Mouse (Mus musculus) cerebellum, postnatal 25 days (tissue): Measurements from ENCODE around the gene Stab2.

ENCODE experiments used
- DNase-seq, 2 experiments: peaks; one replicate each; pipeline ENCODE4 v3.0.0; 2021; ENCODE audit warnings: mixed read lengths in 2 of 2

The Stab2 gene

GRCm38 (mm10) chr10:87007385-87008214, at the start of gene Stab2:
Gene Stab2 (minus strand): TSS chr10:87008025.
- DNase-seq: peak; percentile 27 to 39

- no peak for DNase-seq
Measured at GRCm38 (mm10) chr10:87051714-87052113, 43.9 kb upstream of the Stab2 start.

- no peak for DNase-seq
Measured at GRCm38 (mm10) chr10:87049179-87049578, 41.4 kb upstream of the Stab2 start.

- DNase-seq: no peak
Measured at GRCm38 (mm10) chr10:87046931-87047468, 39.2 kb upstream of the Stab2 start.

GRCm38 (mm10) chr10:87046469-87046868, 38.6 kb upstream of the Stab2 start:
- no peak for DNase-seq

- no peak for DNase-seq
Measured at GRCm38 (mm10) chr10:87045273-87045672, 37.4 kb upstream of the Stab2 start.

GRCm38 (mm10) chr10:87041265-87041664, 33.4 kb upstream of the Stab2 start:
- no peak for DNase-seq

GRCm38 (mm10) chr10:87039800-87040199, 32.0 kb upstream of the Stab2 start:
- no peak for DNase-seq

- no peak for DNase-seq
Measured at GRCm38 (mm10) chr10:87039340-87039739, 31.5 kb upstream of the Stab2 start.

- no peak for DNase-seq
Measured at GRCm38 (mm10) chr10:87037062-87037461, 29.2 kb upstream of the Stab2 start.

- DNase-seq: peak in 1 of 2 experiments; percentile 4
Measured at GRCm38 (mm10) chr10:87036271-87036703, 28.5 kb upstream of the Stab2 start.

- no peak for DNase-seq
Measured at GRCm38 (mm10) chr10:87035866-87036265, 28.0 kb upstream of the Stab2 start.

GRCm38 (mm10) chr10:87032768-87033167, 24.9 kb upstream of the Stab2 start:
- DNase-seq: no peak

- DNase-seq: peak; percentile 85 to 91
Measured at GRCm38 (mm10) chr10:87024884-87025283, 17.1 kb upstream of the Stab2 start.

GRCm38 (mm10) chr10:87020711-87021110, 12.9 kb upstream of the Stab2 start:
- peak; percentile 48 to 76 for DNase-seq

GRCm38 (mm10) chr10:87018876-87019275, 11.1 kb upstream of the Stab2 start:
- no peak for DNase-seq

- DNase-seq: no peak
Measured at GRCm38 (mm10) chr10:87016151-87016692, 8.4 kb upstream of the Stab2 start.

GRCm38 (mm10) chr10:87015403-87015802, 7.6 kb upstream of the Stab2 start:
- no peak for DNase-seq

GRCm38 (mm10) chr10:87014391-87014965, 6.7 kb upstream of the Stab2 start:
- no peak for DNase-seq

- DNase-seq: no peak
Measured at GRCm38 (mm10) chr10:87012087-87012486, 4.3 kb upstream of the Stab2 start.

GRCm38 (mm10) chr10:87008215-87008499, 332 bp upstream of the Stab2 start:
- no peak for DNase-seq

- DNase-seq: no peak
Measured at GRCm38 (mm10) chr10:86992238-86992976, 15.4 kb downstream of the Stab2 start.

- DNase-seq: no peak
Measured at GRCm38 (mm10) chr10:86990666-86991065, 17.2 kb downstream of the Stab2 start.
